Mouse (Mus musculus) T-helper 2 cell (primary cell): ENCODE measurements around the gene Zfp945.
"Not testable (repeated sequence)": the region's sequence is repeated elsewhere in the genome, so short reads cannot be mapped to it uniquely, and the experiment has no call there.

Source experiments
- in situ Hi-C: fragments of 300-600 bp; cut with MboI, MseI; formaldehyde crosslinking; loops from one replicate; pipeline ENCODE4 v1.15.1; 2025; ENCODE audit warnings: high pct_unique_total_duplicates

Gene Zfp945

DNA sequence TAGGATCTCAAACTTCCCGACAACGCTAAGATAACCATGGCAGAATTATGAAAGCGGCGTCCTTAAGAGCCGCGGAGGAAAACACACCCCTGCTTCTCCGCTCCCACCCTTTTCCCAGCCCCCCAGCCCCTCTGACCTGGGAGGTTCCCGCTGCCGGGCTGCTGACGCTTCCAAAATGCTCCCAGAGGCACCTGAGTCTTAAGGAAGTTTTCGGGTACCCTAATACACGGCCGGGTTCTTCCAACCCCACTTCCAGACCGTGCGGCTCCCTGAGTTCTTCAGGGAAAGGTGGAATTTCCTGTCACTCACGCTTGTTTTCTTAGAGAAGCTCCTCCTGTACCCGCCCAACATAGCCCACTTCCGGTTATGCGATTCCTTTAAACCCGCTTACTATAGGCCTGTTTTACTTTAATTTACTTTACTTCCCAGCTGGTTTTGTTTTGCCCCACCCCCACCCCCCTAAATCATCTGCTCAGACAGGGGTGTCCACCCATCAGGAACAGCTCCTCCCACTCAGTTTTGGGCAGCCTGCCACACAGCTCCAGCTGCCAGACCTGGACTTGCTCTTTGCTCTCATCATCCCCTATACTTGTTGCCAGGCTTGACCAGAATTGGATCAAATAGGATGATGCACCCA lies at the start of gene Zfp945:
Gene Zfp945 (minus strand): TSS at position 290 of the 637 bp plus-strand sequence.
- in situ Hi-C loops, result loop anchor here (10.0 kb wide), 2 partner anchors 698 to 1422 kb away; partner anchors contain the start of gene Zfp213

- in situ Hi-C loops, result no loop called here
These were observed 21.4 kb upstream of the Zfp945 start for GRCm38 (mm10) chr17:22888302-22888701.

DNA sequence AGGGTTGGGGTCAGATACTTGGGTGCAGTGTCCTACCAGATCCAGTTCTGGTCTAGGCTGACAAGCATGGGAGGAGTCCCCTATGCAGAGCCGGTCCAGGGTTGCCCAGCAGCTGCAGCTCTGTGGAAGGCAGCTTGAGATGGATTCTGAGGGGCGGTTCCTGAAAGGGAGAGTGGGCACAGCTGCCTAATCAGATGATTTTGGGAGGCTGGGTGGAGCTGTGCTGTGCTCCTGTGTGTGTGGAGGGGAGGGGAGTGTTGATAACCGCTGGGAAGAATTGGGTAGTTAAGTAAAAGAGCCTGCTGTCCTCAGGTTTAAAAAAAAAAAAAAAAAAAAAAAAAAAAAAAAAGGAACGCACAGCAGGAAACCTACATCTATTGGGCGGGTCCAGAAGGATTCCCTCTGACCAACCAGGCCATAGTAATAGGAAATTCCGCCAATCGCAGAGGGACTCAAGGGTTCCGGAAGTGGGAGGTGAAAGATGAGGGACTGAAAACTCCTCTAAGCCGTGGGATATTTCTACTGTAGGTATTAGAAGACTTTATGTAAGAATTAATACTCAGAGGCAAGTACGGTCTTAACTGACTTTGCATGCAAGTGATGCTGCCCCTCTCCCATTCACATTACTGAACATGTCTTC lies 17.2 kb upstream of the Zfp945 start:
- in situ Hi-C loops, result no loop called here

- in situ Hi-C loops, result no loop called here
These were observed 10.7 kb upstream of the Zfp945 start for GRCm38 (mm10) chr17:22877427-22878307.

DNA sequence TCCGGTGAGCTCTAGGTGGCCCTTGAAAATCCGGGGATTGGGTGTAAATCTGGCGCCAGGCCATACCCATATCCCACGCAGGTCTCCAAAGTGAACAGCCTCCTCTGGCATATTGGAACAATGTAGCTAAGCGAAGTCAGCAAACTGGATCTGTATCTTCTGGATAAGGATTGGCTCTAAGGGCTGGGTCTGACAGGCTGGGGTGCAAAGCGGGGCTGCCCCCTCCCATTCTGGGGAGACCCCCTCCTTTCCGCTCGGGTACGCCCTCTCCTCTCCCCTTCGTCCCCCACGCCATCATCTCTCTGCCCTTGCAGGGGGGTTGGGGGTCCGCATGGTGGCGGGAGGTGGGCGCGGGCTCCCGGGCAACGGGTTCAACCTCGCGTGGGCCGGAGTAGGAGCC lies 9.4 kb upstream of the Zfp945 start:
- in situ Hi-C loops, result no loop called here

- in situ Hi-C loops, result not testable (repeated sequence)
These were observed 8.6 kb upstream of the Zfp945 start for GRCm38 (mm10) chr17:22875549-22875948.

DNA sequence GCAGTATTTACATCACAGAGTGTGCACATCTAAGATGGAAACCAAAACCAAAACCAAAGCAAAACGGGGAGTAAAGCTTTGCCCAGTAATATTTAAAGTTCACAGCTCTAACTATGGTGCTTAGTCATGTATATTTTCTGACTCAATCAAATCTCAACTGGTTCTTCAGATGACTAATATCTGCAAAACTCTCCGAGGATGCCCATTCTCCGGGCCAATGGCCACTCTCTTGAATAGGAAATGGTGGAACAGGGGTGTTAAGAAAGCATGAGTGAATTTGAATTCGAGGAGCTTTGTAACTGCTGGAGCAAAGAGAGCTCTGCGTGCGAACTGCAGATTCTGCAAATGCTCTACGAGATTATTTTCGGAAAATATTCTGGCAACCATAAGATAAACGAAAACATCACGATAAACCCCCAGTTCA lies 501 bp downstream of the Zfp945 start:
- in situ Hi-C loops, result loop anchor here (10.0 kb wide), 2 partner anchors 698 to 1422 kb away; partner anchors contain the start of gene Zfp213

GRCm38 (mm10) chr17:22821166-22821565 lies 45.8 kb downstream of the Zfp945 start:
- in situ Hi-C loops, result no loop called here

GRCm38 (mm10) chr17:22818199-22818595 lies 48.7 kb downstream of the Zfp945 start:
- in situ Hi-C loops, result no loop called here

DNA sequence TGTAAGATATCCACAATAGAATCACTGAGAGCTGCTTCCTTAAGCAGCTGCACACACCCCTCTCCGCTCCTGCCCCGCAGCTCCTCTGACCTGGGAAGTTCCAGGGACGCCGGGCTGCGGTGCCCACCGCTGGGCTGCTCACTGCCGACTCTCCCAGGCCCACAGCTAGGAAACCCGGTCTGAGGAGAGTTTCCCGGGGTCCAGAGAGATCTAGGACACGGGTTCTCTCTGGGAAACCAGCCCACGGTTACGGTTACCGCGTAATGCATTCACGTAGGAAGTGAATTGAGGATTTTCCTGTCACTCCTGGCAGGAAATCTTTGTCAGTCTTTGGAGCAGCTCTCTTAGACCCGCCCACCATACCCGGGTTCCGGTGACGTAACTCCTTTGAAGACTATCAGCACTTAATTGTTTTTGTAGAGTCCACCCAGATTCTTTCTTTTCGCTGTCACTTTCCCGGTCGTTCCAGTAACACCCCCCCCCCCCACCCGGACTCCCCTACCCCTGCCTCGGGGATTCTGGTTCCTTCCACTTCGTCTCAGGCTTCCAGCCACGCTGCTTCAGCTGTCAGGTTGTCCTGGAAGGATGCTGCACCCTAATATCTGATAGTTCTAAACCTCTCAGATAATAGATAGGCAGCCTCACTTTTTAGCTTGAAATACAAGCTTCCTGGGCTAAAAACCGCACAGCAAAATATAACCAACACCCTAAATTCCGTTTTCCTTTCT lies 49.3 kb downstream of the Zfp945 start:
- in situ Hi-C loops, result no loop called here

GRCm38 (mm10) chr17:22799707-22800106 lies 67.2 kb downstream of the Zfp945 start:
- in situ Hi-C loops, result no loop called here
